19 mouse cellular contexts compared by ENCODE assay signal in the genomic region with DNA sequence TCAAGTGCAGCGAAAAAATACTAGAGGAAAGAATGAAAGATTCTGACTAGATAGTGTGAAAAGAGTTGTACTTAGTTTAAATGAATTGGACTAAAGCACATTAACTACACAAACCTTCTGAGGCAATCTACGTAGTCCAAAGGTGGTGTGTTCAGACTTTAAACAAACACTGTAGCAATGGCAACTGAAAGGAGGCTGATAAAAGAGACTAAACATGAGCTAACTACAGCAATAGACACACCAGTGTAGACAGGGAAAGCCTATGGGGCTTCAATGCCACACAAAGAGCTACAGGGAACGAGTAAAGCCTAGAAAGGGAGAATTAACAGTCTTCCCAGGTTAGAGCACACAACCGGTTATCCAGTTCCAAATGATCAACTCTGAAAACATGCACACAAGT.
DNase-seq lines count a peak whose midpoint lies in the region; ATAC-seq and TF ChIP-seq lines count a peak whose summit lies in the region.
"Had no signal": no experiment of that assay in that cellular context is flagged by ENCODE, and none has a peak within 500 bp of the region (broad histone marks: within the 10 kb centered on the region; RNA-seq: fewer than 3 reads in every experiment).

No protein-coding gene starts in this region.

- peak; percentile 72 for ATAC-seq in liver, embryonic 12.5 days
- ATAC-seq in liver, embryonic 16.5 days (ENCODE audit: low read depth): peak; percentile 87
- peak; percentile 90; the same call in 1 of the 2 replicates for ATAC-seq in stomach, embryonic 16.5 days (ENCODE audit: insufficient read depth, low FRiP score)
- ATAC-seq: forebrain, embryonic 13.5 days; forebrain, postnatal 0 days had no signal

- H3K4me2 ChIP-seq in liver, embryonic 12.5 days: no peak overlapping the region
- H3K4me2 ChIP-seq in liver, embryonic 16.5 days (ENCODE audit: low read depth, low read length): no peak overlapping the region
- H3K4me2 ChIP-seq in stomach, embryonic 16.5 days (ENCODE audit: low read depth, low read length): no peak overlapping the region
- H3K4me2 ChIP-seq: forebrain, embryonic 13.5 days; heart, embryonic 13.5 days had no signal

- no peak for DNase-seq in limb, embryonic 10.5 days (ENCODE audit: low spot score)
- DNase-seq in yolk sac, embryonic 10.5 days (ENCODE audit: low spot score): no peak
- no peak for DNase-seq in thymus, adult 2 months
- no peak for DNase-seq in right cerebral cortex, adult 18-20 months
- DNase-seq: adrenal gland, adult 2 months; adrenal gland, postnatal 25 days; cerebellum, adult 2 months; cerebellum, postnatal 10 days; forebrain, postnatal 0 days; gastrocnemius, adult 2 months; gastrocnemius, postnatal 36 days; heart, adult 11 months; heart, postnatal 36 days had no signal

- TF ChIP-seq CTCF in thymus, adult 2 months (IDR thresholded peaks at IDR 0.05; ENCODE audit: borderline replicate concordance, control insufficient read depth, extremely low read depth, insufficient read depth, low read length, poor library complexity): no peak

- H3K4me1 ChIP-seq in limb, embryonic 10.5 days: peaks cover 9% of the 10 kb centered on the region; the same call in 1 of the 2 replicates
- H3K4me1 ChIP-seq in liver, embryonic 12.5 days: no peaks in the 10 kb centered on the region
- no peaks in the 10 kb centered on the region for H3K4me1 ChIP-seq in liver, embryonic 16.5 days (ENCODE audit: control insufficient read depth, low read depth, low read length)
- no peaks in the 10 kb centered on the region for H3K4me1 ChIP-seq in stomach, embryonic 16.5 days (ENCODE audit: control insufficient read depth, insufficient read depth, low read length)
- H3K4me1 ChIP-seq in thymus, adult 2 months (replicated peaks; ENCODE audit: control insufficient read depth, insufficient read depth, low read length): no peaks in the 10 kb centered on the region
- H3K4me1 ChIP-seq: embryonic facial prominence, embryonic 10.5 days; forebrain, embryonic 13.5 days; heart, embryonic 13.5 days had no signal

- H3K36me3 ChIP-seq in limb, embryonic 10.5 days: no peaks in the 10 kb centered on the region
- no peaks in the 10 kb centered on the region for H3K36me3 ChIP-seq in liver, embryonic 12.5 days
- H3K36me3 ChIP-seq in liver, embryonic 16.5 days (ENCODE audit: control insufficient read depth, insufficient read depth): no peaks in the 10 kb centered on the region
- H3K36me3 ChIP-seq in stomach, embryonic 16.5 days (ENCODE audit: control insufficient read depth, insufficient read depth, low read length): no peaks in the 10 kb centered on the region
- no peaks in the 10 kb centered on the region for H3K36me3 ChIP-seq in thymus, adult 2 months (ENCODE audit: control insufficient read depth, insufficient read depth, low read length)
- H3K36me3 ChIP-seq: embryonic facial prominence, embryonic 10.5 days; heart, embryonic 13.5 days had no signal

- no peak for TF ChIP-seq POLR2A in thymus, adult 2 months (IDR thresholded peaks at IDR 0.05; ENCODE audit: control insufficient read depth, extremely low read depth, insufficient read depth, low read length, poor library complexity)

- no peak overlapping the region for H3K9ac ChIP-seq in liver, embryonic 12.5 days
- H3K9ac ChIP-seq in liver, embryonic 16.5 days (ENCODE audit: low read depth, low read length): no peak overlapping the region
- H3K9ac ChIP-seq in stomach, embryonic 16.5 days (ENCODE audit: low read length): no peak overlapping the region
- H3K9ac ChIP-seq: forebrain, embryonic 13.5 days; forebrain, postnatal 0 days; heart, embryonic 13.5 days had no signal

- WGBS in limb, embryonic 10.5 days: 86% methylated on average over 4 of the region's 4 CpGs
- WGBS in liver, embryonic 12.5 days (ENCODE audit: insufficient replicate concordance): 54% methylated on average over 4 of the region's 4 CpGs
- WGBS in liver, embryonic 16.5 days (ENCODE audit: insufficient replicate concordance): 51% methylated on average over 4 of the region's 4 CpGs
- WGBS in stomach, embryonic 16.5 days: 62% methylated on average over 4 of the region's 4 CpGs
- WGBS in thymus, adult 2 months: 87% methylated on average over 4 of the region's 4 CpGs

- 0 out of 2 replicates have a peak overlapping the region, but pooled peaks have one; percentile 23 for H3K27ac ChIP-seq in limb, embryonic 10.5 days
- H3K27ac ChIP-seq in liver, embryonic 12.5 days: no peak overlapping the region
- no peak overlapping the region for H3K27ac ChIP-seq in liver, embryonic 16.5 days (ENCODE audit: low read length)
- no peak overlapping the region for H3K27ac ChIP-seq in stomach, embryonic 16.5 days (ENCODE audit: low read length)
- no peak overlapping the region for H3K27ac ChIP-seq in thymus, adult 2 months (ENCODE audit: control insufficient read depth, insufficient read depth, low read length)
- H3K27ac ChIP-seq: embryonic facial prominence, embryonic 10.5 days; forebrain, embryonic 13.5 days; gastrocnemius, adult 2 months; heart, embryonic 13.5 days had no signal

- H3K9me3 ChIP-seq in limb, embryonic 10.5 days (replicated peaks): no peaks in the 10 kb centered on the region
- no peaks in the 10 kb centered on the region for H3K9me3 ChIP-seq in liver, embryonic 12.5 days (replicated peaks)
- H3K9me3 ChIP-seq in liver, embryonic 16.5 days (replicated peaks; ENCODE audit: control insufficient read depth, low read length): no peaks in the 10 kb centered on the region
- no peaks in the 10 kb centered on the region for H3K9me3 ChIP-seq in stomach, embryonic 16.5 days (replicated peaks; ENCODE audit: control insufficient read depth, low read length)
- H3K9me3 ChIP-seq: embryonic facial prominence, embryonic 10.5 days; forebrain, embryonic 13.5 days; heart, embryonic 13.5 days had no signal

- no peak overlapping the region for H3K4me3 ChIP-seq in limb, embryonic 10.5 days
- H3K4me3 ChIP-seq in liver, embryonic 12.5 days: no peak overlapping the region
- H3K4me3 ChIP-seq in liver, embryonic 16.5 days (ENCODE audit: low read depth, low read length): no peak overlapping the region
- no peak overlapping the region for H3K4me3 ChIP-seq in stomach, embryonic 16.5 days (replicated peaks; ENCODE audit: low read length)
- no peak overlapping the region for H3K4me3 ChIP-seq in thymus, adult 2 months (ENCODE audit: control insufficient read depth, insufficient read depth, low read length)
- H3K4me3 ChIP-seq: embryonic facial prominence, embryonic 10.5 days; forebrain, embryonic 13.5 days; gastrocnemius, adult 2 months; heart, embryonic 13.5 days had no signal

- H3K27me3 ChIP-seq in limb, embryonic 10.5 days (ENCODE audit: low read depth, poor library complexity, severe bottlenecking): no peaks in the 10 kb centered on the region
- H3K27me3 ChIP-seq in liver, embryonic 12.5 days (replicated peaks): no peaks in the 10 kb centered on the region
- H3K27me3 ChIP-seq in liver, embryonic 16.5 days (ENCODE audit: control insufficient read depth, insufficient read depth, low read depth, low read length): no peaks in the 10 kb centered on the region
- no peaks in the 10 kb centered on the region for H3K27me3 ChIP-seq in stomach, embryonic 16.5 days (ENCODE audit: control insufficient read depth, insufficient read depth, low read length)
- H3K27me3 ChIP-seq in thymus, adult 2 months (ENCODE audit: control insufficient read depth, insufficient read depth, low read length): no peaks in the 10 kb centered on the region
- H3K27me3 ChIP-seq: forebrain, embryonic 13.5 days; heart, embryonic 13.5 days had no signal
